Comparison of ENCODE assay signal across 8 mouse cellular contexts in the genomic region with DNA sequence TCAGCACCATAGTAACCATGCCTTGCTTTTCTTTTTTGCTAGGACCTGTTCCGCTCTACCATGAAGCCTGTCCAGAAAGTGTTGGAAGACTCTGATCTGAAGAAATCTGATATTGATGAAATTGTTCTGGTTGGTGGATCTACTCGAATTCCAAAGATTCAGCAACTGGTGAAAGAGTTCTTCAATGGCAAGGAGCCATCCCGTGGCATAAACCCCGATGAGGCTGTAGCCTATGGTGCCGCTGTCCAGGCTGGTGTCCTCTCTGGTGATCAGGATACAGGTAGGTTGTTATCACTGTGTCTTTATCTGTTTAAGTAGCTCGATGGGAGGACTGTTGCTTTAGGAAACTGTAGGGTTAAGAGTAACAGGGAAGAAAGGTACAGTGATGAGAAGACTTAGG. TPM values are rescaled to one million over a fixed set of nuclear protein-coding genes. Genes with fewer than 3 reads are reported as not detected.
DNase-seq lines count a peak whose midpoint lies in the region; ATAC-seq and TF ChIP-seq lines count a peak whose summit lies in the region.

No protein-coding gene starts in this region.

- no peaks in the 10 kb centered on the region for H3K9me3 ChIP-seq in forebrain, embryonic 11.5 days (ENCODE audit: control insufficient read depth, low read length)
- no peaks in the 10 kb centered on the region for H3K9me3 ChIP-seq in limb, embryonic 12.5 days
- no peaks in the 10 kb centered on the region for H3K9me3 ChIP-seq in neural tube, embryonic 13.5 days

- no peak overlapping the region for H3K27ac ChIP-seq in left cerebral cortex, adult 2 months
- no peak overlapping the region for H3K27ac ChIP-seq in forebrain, embryonic 11.5 days (ENCODE audit: low read depth, low read length)
- H3K27ac ChIP-seq in limb, embryonic 12.5 days, result no peak overlapping the region
- no peak overlapping the region for H3K27ac ChIP-seq in neural tube, embryonic 13.5 days (replicated peaks)

- intact Hi-C loops in left cerebral cortex, adult 2 months (cut with DNase I), result no loop called here
- intact Hi-C loops in left cerebral cortex, postnatal 10 days (cut with DNase I), result no loop called here
- intact Hi-C loops in left cerebral cortex, postnatal 36 days (cut with DNase I), result no loop called here

- WGBS in forebrain, embryonic 11.5 days, result 92% methylated on average over 6 of the region's 6 CpGs
- WGBS in limb, embryonic 12.5 days, result 94% methylated on average over 6 of the region's 6 CpGs
- 91% methylated on average over 6 of the region's 6 CpGs for WGBS in neural tube, embryonic 13.5 days

- H3K36me3 ChIP-seq in forebrain, embryonic 11.5 days (ENCODE audit: control insufficient read depth, insufficient read depth, low read length), result peaks cover 27% of the 10 kb centered on the region
- peaks cover 69% of the 10 kb centered on the region for H3K36me3 ChIP-seq in limb, embryonic 12.5 days
- H3K36me3 ChIP-seq in neural tube, embryonic 13.5 days, result peaks cover 63% of the 10 kb centered on the region

- ATAC-seq in forebrain, embryonic 11.5 days (replicated peaks; ENCODE audit: low FRiP score), result no peak
- ATAC-seq in limb, embryonic 12.5 days (ENCODE audit: insufficient number of reproducible peaks, insufficient read depth, low FRiP score, low TSS enrichment, low read depth), result no peak
- no peak for ATAC-seq in neural tube, embryonic 13.5 days (ENCODE audit: low read depth)

- no peak for TF ChIP-seq CTCF in left cerebral cortex, adult 2 months (IDR thresholded peaks at IDR 0.05)

- peaks cover 19% of the 10 kb centered on the region; the same call in 1 of the 2 replicates for H3K4me1 ChIP-seq in forebrain, embryonic 11.5 days (replicated peaks; ENCODE audit: control insufficient read depth, insufficient read depth, low read length)
- peaks cover 49% of the 10 kb centered on the region for H3K4me1 ChIP-seq in limb, embryonic 12.5 days (replicated peaks)
- peaks cover 67% of the 10 kb centered on the region for H3K4me1 ChIP-seq in neural tube, embryonic 13.5 days (replicated peaks)

- H3K4me2 ChIP-seq in forebrain, embryonic 11.5 days (ENCODE audit: low read depth, low read length, severe bottlenecking), result peak overlapping the region; percentile 74; the same call in 1 of the 2 replicates
- H3K4me2 ChIP-seq in limb, embryonic 12.5 days, result peak overlapping the region; percentile 78
- peak overlapping the region; percentile 83 for H3K4me2 ChIP-seq in neural tube, embryonic 13.5 days

- H3K9ac ChIP-seq in forebrain, embryonic 11.5 days (ENCODE audit: low read length), result no peak overlapping the region
- H3K9ac ChIP-seq in limb, embryonic 12.5 days (replicated peaks), result no peak overlapping the region
- peak overlapping the region; percentile 41; the same call in 1 of the 2 replicates for H3K9ac ChIP-seq in neural tube, embryonic 13.5 days

- peak overlapping the region; percentile 72 for H3K4me3 ChIP-seq in left cerebral cortex, adult 2 months
- H3K4me3 ChIP-seq in forebrain, embryonic 11.5 days (ENCODE audit: low read depth, low read length), result no peak overlapping the region
- peak overlapping the region; percentile 99 for H3K4me3 ChIP-seq in limb, embryonic 12.5 days (replicated peaks)
- peak overlapping the region; percentile 79 for H3K4me3 ChIP-seq in neural tube, embryonic 13.5 days

- no peak for DNase-seq in left cerebral cortex, adult 2 months (ENCODE audit: extremely low spot score in 1 of 2, low spot score in 2 of 2)
- DNase-seq in left cerebral cortex, postnatal 10 days (ENCODE audit: extremely low spot score in 1 of 2, low spot score in 2 of 2), result no peak
- DNase-seq in forebrain, embryonic 11.5 days (ENCODE audit: low spot score), result no peak
- no peak for DNase-seq in adipocyte (ENCODE audit: low spot score)
- DNase-seq in left cerebral cortex, postnatal 36 days (ENCODE audit: low spot score in 2 of 2), result no peak
- no peak for DNase-seq in layer of hippocampus, adult 9-10 months (ENCODE audit: low spot score)

- no peaks in the 10 kb centered on the region for H3K27me3 ChIP-seq in forebrain, embryonic 11.5 days (ENCODE audit: control insufficient read depth, insufficient read depth, low read length)
- no peaks in the 10 kb centered on the region for H3K27me3 ChIP-seq in limb, embryonic 12.5 days
- no peaks in the 10 kb centered on the region for H3K27me3 ChIP-seq in neural tube, embryonic 13.5 days

RNA-seq across cellular contexts. Expression of gene Hspa5, which starts 2.7 kb away (rescaled TPM):
- 100 to 1,000 TPM; 325 to 334 TPM for total RNA-seq in left cerebral cortex, adult 2 months (2021)
- total RNA-seq in left cerebral cortex, postnatal 10 days (2021), result 100 to 1,000 TPM; 216 to 224 TPM
- polyA plus RNA-seq in forebrain, embryonic 11.5 days (2014; fragmentation: Nextera tagmentation; extraction: Ambion mirVana), result 731 and 789 TPM in 2 replicates
- polyA plus RNA-seq in limb, embryonic 12.5 days (2016; fragmentation: Nextera tagmentation; extraction: Ambion mirVana), result 756 and 817 TPM in 2 replicates
- polyA plus RNA-seq in neural tube, embryonic 13.5 days (2015; fragmentation: Nextera tagmentation; extraction: Ambion mirVana), result 505 and 686 TPM in 2 replicates
- 100 to 1,000 TPM; 256 to 388 TPM for total RNA-seq in left cerebral cortex, postnatal 36 days (2021)

RNA-seq across cellular contexts. Expression of gene Gapvd1, which starts 19.5 kb away (rescaled TPM):
- 100 to 1,000 TPM in 1 of 2 experiments, 10 to 100 TPM in 1; 99.1 to 101 TPM for total RNA-seq in left cerebral cortex, adult 2 months (2021)
- 100 to 1,000 TPM; 109 to 115 TPM for total RNA-seq in left cerebral cortex, postnatal 10 days (2021)
- 103 and 106 TPM in 2 replicates for polyA plus RNA-seq in forebrain, embryonic 11.5 days (2014; fragmentation: Nextera tagmentation; extraction: Ambion mirVana)
- 92.9 and 104 TPM in 2 replicates for polyA plus RNA-seq in limb, embryonic 12.5 days (2016; fragmentation: Nextera tagmentation; extraction: Ambion mirVana)
- polyA plus RNA-seq in neural tube, embryonic 13.5 days (2015; fragmentation: Nextera tagmentation; extraction: Ambion mirVana), result 119 and 120 TPM in 2 replicates
- 100 to 1,000 TPM in 1 of 2 experiments, 10 to 100 TPM in 1; 93.3 to 109 TPM for total RNA-seq in left cerebral cortex, postnatal 36 days (2021)

RNA-seq across cellular contexts. Expression of gene Rabepk, which starts 25.2 kb away (rescaled TPM):
- total RNA-seq in left cerebral cortex, adult 2 months (2021), result 10 to 100 TPM; 32.0 to 34.4 TPM
- total RNA-seq in left cerebral cortex, postnatal 10 days (2021), result 10 to 100 TPM; 22.3 to 32.6 TPM
- polyA plus RNA-seq in forebrain, embryonic 11.5 days (2014; fragmentation: Nextera tagmentation; extraction: Ambion mirVana), result 29.9 and 33.7 TPM in 2 replicates
- 33.4 and 35.7 TPM in 2 replicates for polyA plus RNA-seq in limb, embryonic 12.5 days (2016; fragmentation: Nextera tagmentation; extraction: Ambion mirVana)
- 25.7 and 27.1 TPM in 2 replicates for polyA plus RNA-seq in neural tube, embryonic 13.5 days (2015; fragmentation: Nextera tagmentation; extraction: Ambion mirVana)
- 10 to 100 TPM; 29.2 to 36.3 TPM for total RNA-seq in left cerebral cortex, postnatal 36 days (2021)

RNA-seq across cellular contexts. Expression of gene Fbxw2, which starts 51.6 kb away (rescaled TPM):
- 100 to 1,000 TPM in 1 of 2 experiments, 10 to 100 TPM in 1; 86.8 to 100 TPM for total RNA-seq in left cerebral cortex, adult 2 months (2021)
- 100 to 1,000 TPM in 1 of 2 experiments, 10 to 100 TPM in 1; 97.1 to 103 TPM for total RNA-seq in left cerebral cortex, postnatal 10 days (2021)
- polyA plus RNA-seq in forebrain, embryonic 11.5 days (2014; fragmentation: Nextera tagmentation; extraction: Ambion mirVana), result 81.2 and 82.4 TPM in 2 replicates
- polyA plus RNA-seq in limb, embryonic 12.5 days (2016; fragmentation: Nextera tagmentation; extraction: Ambion mirVana), result 83.0 and 86.8 TPM in 2 replicates
- 76.6 and 80.1 TPM in 2 replicates for polyA plus RNA-seq in neural tube, embryonic 13.5 days (2015; fragmentation: Nextera tagmentation; extraction: Ambion mirVana)
- 10 to 100 TPM; 88.7 to 94.6 TPM for total RNA-seq in left cerebral cortex, postnatal 36 days (2021)

RNA-seq across cellular contexts. Expression of gene Gm34653, which starts 58.3 kb away (rescaled TPM):
- under 1 TPM in 1 of 2 experiments, not detected in 1; 0.27 TPM for total RNA-seq in left cerebral cortex, adult 2 months (2021)
- under 1 TPM in 1 of 2 experiments, not detected in 1; 0.20 TPM for total RNA-seq in left cerebral cortex, postnatal 10 days (2021)
- not detected in 2 replicates for polyA plus RNA-seq in forebrain, embryonic 11.5 days (2014; fragmentation: Nextera tagmentation; extraction: Ambion mirVana)
- polyA plus RNA-seq in limb, embryonic 12.5 days (2016; fragmentation: Nextera tagmentation; extraction: Ambion mirVana), result 0.13 and 0.17 TPM in 2 replicates
- not detected in 2 replicates for polyA plus RNA-seq in neural tube, embryonic 13.5 days (2015; fragmentation: Nextera tagmentation; extraction: Ambion mirVana)
- total RNA-seq in left cerebral cortex, postnatal 36 days (2021), result not detected
